Mouse (Mus musculus): Measurements from ENCODE around the gene Gabrb1.
"Not testable (repeated sequence)": the region's sequence is repeated elsewhere in the genome, so short reads cannot be mapped to it uniquely, and the experiment has no call there.

The Gabrb1 gene

DNA sequence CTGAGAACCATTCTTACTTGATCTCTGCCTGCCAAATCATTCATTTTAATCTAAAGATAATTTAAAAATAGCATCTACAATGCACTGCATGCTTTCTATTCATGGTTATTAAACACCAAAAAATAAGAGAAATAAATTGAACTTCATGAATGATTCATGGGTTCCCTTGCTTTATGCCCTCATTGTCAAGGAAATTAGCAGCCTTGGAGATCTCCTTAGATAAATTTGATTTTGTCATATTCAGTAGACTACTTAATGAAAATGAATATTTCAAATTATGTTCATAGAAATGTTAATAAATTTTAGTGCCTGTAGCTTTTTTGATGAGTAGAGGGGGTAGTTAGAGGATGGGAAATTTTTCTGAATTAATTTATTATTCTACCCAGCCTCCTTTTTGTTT lies 379.0 kb downstream of the Gabrb1 start:
- no peak for DNase-seq (ENCODE audit: low spot score in 2 of 2)

DNA sequence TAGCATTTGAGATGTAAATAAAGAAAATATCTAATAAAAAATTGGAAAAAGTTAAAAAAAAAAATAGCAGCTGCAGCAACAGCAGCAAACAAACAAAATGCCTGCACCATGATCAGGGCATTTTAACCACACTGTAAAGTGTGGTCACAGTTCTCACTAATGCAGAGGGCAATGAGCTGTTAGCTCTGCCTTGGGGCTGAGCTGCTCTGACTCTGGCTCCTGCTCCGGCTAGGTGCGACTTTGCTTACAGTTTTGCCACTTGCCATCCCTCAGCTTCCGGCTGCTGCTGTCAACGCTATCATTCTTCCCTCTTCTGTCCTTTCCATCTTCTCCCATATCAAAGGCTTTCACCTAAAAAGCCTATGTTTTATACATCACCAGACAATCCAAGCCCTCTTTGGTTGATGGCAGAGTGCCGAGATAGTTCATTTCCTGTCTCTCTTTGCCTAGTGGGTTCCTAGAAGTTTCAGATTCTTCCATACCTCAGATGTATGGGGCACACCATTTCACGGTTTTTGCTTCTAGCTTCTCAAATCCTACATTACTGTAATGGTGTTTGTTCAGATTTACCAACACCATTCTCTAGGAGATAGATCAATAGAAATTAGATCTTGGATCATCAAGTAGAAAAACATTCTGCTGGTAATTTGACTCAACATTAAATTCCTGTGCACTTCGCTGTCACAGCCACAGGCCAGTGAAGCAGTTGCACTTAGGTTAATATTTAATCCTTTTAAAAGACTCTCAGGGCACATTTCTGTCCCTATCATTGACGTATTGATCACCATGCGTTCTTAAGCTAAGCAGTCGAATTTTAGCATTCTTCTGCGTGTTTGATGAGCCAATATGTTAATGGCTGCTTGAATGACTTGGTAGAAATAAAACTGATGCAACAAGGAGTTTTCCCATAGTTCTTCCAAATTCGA lies 385.6 kb downstream of the Gabrb1 start:
- DNase-seq (ENCODE audit: low spot score in 2 of 2), result no peak

DNA sequence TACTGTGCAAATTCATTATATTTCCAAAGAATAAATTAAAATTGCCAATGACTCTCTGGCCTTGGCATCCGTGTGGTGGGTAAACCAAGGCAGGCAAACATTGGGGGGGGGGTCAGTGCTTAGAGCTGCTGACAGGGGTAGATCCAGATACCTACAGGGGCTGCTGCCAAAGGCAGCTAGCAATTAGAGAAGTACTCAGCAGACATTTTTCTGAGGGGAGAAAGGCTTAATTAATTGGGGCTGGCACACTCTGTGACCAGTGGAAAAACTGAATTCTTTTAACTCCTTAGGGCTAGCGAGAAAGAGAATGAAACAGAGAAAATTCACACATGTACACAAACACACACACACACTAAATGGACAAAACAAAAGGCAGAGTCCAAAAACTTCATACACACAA lies 388.3 kb downstream of the Gabrb1 start:
- DNase-seq (ENCODE audit: low spot score in 2 of 2), result no peak

DNA sequence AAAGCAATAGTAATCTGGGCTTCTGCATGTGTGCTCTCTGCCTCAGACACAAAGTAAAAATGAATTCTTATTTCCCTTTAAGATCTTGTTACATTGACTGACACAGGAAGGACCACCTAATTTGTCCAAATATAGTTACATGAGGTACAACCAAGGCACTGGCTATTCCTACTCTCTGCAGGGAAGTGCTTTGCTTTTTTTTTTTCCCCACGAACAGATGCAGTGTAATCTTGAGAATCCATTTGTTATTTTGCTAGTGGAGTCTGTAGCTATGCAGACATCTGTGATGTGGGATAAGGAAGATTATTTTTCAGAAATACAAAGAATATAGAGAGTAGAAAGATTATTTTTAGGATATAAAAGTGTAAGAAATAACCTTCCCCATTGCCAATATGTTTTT lies 406.2 kb downstream of the Gabrb1 start:
- DNase-seq (ENCODE audit: low spot score in 2 of 2), result no peak

- no peak for DNase-seq (ENCODE audit: low spot score in 2 of 2)
These were observed 410.9 kb downstream of the Gabrb1 start for GRCm38 (mm10) chr5:72068826-72069225.

DNA sequence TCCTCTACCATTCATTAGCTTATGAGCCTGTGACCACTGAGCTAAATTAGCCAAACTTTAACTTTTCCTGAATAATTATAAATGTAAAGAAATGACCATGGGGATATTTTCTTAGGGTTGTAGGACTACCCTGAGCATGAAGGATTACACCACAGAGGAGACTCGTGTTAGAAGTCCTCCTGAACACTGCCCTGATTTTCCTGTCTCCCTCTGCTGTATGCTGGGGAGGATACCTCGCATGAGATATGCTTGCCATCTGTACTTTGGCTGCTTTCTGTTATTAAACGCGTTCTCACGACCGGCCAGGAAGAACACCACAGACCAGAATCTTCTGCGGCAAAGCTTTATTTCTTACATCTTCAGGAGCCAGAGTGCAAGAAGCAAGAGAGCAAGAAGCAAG lies 411.5 kb downstream of the Gabrb1 start:
- not testable (repeated sequence) for DNase-seq (ENCODE audit: low spot score in 2 of 2)

GRCm38 (mm10) chr5:72076781-72077180 lies 418.9 kb downstream of the Gabrb1 start:
- no peak for DNase-seq (ENCODE audit: low spot score in 2 of 2)

DNA sequence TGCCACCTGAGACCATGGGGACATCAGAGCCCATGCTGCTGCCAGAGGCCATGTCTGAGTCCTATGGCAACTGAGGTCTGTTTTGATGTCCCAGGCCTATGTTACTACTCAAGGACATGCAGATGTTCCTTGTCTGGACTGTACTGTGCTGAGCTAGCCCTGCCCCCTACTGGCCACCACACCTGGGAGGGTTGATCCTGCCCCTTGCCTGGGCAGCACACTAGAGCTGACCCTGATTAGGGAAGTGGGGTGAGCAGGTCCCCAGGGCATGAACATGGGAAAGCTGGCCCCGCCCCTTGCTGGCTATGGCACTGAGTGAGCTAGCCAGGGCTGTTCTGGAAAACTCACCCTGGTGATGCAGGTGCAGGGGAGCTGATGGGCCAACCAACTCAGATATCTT lies 428.6 kb downstream of the Gabrb1 start:
- DNase-seq (ENCODE audit: low spot score in 2 of 2), result no peak

DNA sequence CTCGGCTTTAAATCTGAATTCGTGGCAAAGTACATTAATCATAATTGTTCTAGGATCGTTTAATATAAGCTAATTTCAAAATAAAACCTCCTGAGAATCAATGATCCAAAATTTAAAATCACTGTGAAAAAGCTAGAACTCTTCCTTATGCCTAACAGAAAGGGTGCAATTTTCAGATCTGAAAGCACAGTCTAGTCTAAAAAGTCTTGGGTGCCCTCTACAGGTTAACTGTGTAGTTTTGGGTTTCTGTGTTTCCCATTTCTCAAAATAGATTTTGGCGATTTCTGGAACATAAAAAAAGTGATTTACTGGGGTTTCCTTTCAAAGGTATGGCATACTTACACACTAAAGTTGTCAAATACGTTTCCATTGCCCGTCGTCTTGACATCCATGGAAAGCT lies 436.7 kb downstream of the Gabrb1 start:
- DNase-seq (ENCODE audit: low spot score in 2 of 2), result no peak

GRCm38 (mm10) chr5:72095015-72095414 lies 437.1 kb downstream of the Gabrb1 start:
- DNase-seq (ENCODE audit: low spot score in 2 of 2), result no peak

DNA sequence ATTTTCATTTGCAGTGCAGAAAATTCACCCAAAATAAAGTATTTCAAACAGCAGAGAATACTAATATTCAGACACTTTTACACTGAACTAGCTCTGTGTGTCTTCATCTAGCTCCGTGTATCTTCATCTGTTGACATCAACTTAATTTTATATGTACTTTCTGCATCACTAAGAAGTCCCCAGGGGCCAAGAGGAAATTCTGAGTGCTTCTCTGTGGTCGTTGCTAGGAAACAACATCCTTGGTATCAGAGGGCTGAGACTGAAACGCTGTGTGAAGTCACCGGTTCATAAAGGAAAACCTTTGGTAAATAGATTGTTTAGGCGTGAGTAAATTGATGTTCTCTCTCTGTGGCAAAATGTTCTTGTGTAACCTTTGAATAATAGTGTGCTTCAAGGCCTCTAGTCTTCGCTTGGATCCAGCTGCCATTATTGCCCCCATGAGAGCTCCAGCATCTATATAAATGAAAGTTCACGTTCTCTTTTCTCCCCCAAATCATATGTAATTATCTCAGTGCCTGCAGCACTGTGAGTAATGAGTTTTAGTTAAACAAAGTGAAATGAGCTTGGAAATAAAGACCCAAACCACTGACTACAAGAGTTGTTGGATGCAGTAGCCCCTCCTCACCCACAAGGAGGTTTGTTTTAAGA lies 446.5 kb downstream of the Gabrb1 start:
- no peak for DNase-seq (ENCODE audit: low spot score in 2 of 2)

DNA sequence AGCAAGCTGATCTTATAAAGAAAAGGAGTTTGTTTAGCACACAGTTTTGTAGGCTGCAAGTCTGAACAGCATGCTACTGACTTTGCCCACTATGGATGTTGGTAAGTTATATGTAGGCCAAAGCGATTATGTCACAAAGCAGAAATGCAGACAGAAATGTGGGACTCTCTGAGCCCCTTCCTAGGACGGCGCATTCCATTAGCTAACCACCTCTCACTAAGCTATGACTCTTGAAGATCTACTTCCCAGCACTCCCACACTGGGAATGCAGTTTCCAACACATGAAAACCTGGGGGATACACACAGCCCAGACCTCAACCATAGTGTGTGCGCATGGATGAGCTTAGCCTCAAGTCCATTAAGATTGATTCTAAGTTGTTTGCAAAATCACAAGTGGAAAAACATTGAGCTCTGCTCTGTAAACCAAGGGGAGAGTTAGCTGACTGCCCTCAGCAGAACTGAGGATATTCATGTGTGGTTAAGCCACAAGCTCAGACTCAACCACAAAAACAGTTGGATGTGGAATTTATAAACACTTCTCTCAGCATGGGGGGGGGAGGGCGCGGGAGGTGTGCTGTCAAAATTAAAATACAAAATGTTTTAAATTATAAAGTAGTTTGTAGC lies 464.6 kb downstream of the Gabrb1 start:
- no peak for DNase-seq (ENCODE audit: low spot score in 2 of 2)

- no peak for DNase-seq (ENCODE audit: low spot score in 2 of 2)
These were observed 468.8 kb downstream of the Gabrb1 start for GRCm38 (mm10) chr5:72126681-72127080.

DNA sequence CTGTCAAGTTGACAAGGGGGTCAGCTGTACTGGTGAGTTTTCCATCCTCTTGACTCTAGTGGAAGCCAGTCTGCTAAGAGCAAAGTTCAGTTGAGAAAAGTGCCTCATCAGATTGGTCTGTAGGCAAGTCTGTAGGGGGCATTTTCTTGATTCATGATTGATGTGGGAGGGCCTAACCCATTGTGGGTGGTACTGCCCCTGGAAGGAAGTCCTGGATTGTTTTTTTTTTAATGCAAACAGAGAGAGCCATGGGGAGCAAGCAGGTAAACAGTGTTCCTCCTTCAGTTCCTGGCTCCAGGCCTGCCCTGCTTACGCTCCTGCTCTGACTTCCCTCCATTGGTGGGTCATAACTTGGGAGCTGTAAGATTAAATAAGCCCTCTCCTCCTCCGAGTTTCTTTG lies 476.0 kb downstream of the Gabrb1 start:
- DNase-seq (ENCODE audit: low spot score in 2 of 2), result no peak

GRCm38 (mm10) chr5:72138256-72138655 lies 480.3 kb downstream of the Gabrb1 start:
- no peak for DNase-seq (ENCODE audit: low spot score in 2 of 2)

GRCm38 (mm10) chr5:72139619-72140018 lies 481.7 kb downstream of the Gabrb1 start:
- DNase-seq (ENCODE audit: low spot score in 2 of 2), result no peak

- DNase-seq (ENCODE audit: low spot score in 2 of 2), result no peak
These were observed 490.8 kb downstream of the Gabrb1 start for GRCm38 (mm10) chr5:72148679-72149078.

DNA sequence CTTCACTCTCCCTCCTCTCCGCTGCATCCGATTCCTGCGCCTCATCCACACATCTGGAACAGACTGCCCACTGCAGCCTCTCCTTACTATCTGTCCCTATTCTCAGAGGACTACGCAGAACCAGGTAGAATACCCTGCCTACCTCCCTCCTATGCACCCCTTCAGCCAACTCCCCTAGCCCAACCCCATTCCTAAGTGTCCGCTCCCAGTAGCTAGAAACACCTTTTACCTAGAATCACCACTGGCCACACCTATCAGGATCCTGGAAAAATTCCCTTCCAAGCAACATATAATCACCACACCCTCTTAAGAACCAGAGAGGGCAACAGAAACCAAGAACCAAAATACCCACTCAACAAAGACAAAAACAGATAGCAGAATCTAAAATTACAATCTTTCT lies 493.0 kb downstream of the Gabrb1 start:
- DNase-seq (ENCODE audit: low spot score in 2 of 2), result no peak

- not testable (repeated sequence) for DNase-seq (ENCODE audit: low spot score in 2 of 2)
These were observed 497.8 kb downstream of the Gabrb1 start for GRCm38 (mm10) chr5:72155686-72156085.

- no peak for DNase-seq (ENCODE audit: low spot score in 2 of 2)
These were observed 498.7 kb downstream of the Gabrb1 start for GRCm38 (mm10) chr5:72156598-72156997.

- no peak for DNase-seq (ENCODE audit: low spot score in 2 of 2)
These were observed 500.8 kb downstream of the Gabrb1 start for GRCm38 (mm10) chr5:72158667-72159066.

DNA sequence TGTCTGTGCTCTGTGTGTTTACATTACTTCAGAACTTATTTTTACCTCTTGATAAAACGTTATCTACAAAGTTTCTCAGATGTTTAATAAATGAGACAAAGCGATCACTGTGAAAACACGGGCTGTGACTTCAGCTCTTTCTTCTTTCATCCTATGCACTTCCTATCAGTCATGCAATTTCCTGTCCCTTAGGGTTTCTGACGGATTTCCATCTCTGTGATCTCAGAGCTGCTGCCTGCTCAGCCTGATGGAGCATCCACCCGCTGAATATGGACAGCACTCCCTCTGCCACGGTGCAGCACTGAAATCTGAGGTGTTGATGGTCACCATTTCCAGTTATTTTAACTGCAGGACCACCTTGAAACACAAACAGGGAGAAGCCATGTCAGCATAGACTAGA lies 501.6 kb downstream of the Gabrb1 start:
- DNase-seq (ENCODE audit: low spot score in 2 of 2), result no peak
